Mouse (Mus musculus) neural tube, embryonic 13.5 days (tissue): ENCODE results near the gene Treml2. TPM values are rescaled to one million over a fixed set of nuclear protein-coding genes. Genes with fewer than 3 reads are reported as not detected.
A peak's percentile ranks its signal among the peaks of the same experiment; 100 is the strongest.

ENCODE experiments used
- ATAC-seq: fragments of 200-750 bp; cut with Nextera tagmentation; 2 replicates; pipeline ENCODE4 v1.8.0; 2017; ENCODE audit warnings: low read depth, mild to moderate bottlenecking, moderate TSS enrichment, moderate library complexity
- H3K27ac ChIP-seq: fragments of 300-500 bp; sonication (generic); replicated peaks from 2 replicates; pipeline ENCODE4 v1.5.1; 2015; ENCODE audit warnings: moderate library complexity, mild to moderate bottlenecking, inconsistent platforms
- H3K27me3 ChIP-seq: fragments of 300-500 bp; sonication (generic); 2 replicates; pipeline ENCODE4 v1.6.1; 2015; ENCODE audit warnings: mild to moderate bottlenecking, inconsistent platforms
- H3K36me3 ChIP-seq: fragments of 300-500 bp; sonication (generic); 2 replicates; pipeline ENCODE4 v1.6.1; 2015; ENCODE audit warnings: mild to moderate bottlenecking, inconsistent platforms
- H3K4me1 ChIP-seq: fragments of 300-500 bp; sonication (generic); replicated peaks from 2 replicates; pipeline ENCODE4 v1.6.1; 2015; ENCODE audit warnings: inconsistent platforms
- H3K4me2 ChIP-seq: fragments of 300-500 bp; sonication (generic); 2 replicates; pipeline ENCODE4 v1.6.1; 2015; ENCODE audit warnings: inconsistent platforms, mild to moderate bottlenecking, moderate library complexity
- H3K4me3 ChIP-seq: fragments of 300-500 bp; sonication (generic); 2 replicates; pipeline ENCODE4 v1.5.1; 2015; ENCODE audit warnings: mild to moderate bottlenecking, inconsistent platforms
- H3K9ac ChIP-seq: fragments of 300-500 bp; sonication (generic); 2 replicates; pipeline ENCODE4 v1.6.1; 2015; ENCODE audit warnings: moderate library complexity, mild to moderate bottlenecking, inconsistent platforms
- H3K9me3 ChIP-seq: fragments of 300-500 bp; sonication (generic); 2 replicates; pipeline ENCODE4 v1.6.1; 2016; ENCODE audit warnings: inconsistent platforms
- WGBS: fragments of 180-500 bp; shearing (Covaris S2); methylation state at CpG from one replicate; pipeline ENCODE4 v1.1.7; 2015; 5-methylcytosine and 5-hydroxymethylcytosine counted together
- polyA plus RNA-seq: library from polyadenylated mRNA; unstranded; fragments of >200 nt; fragmentation: Nextera tagmentation; extraction: Ambion mirVana; gene quantifications from 2 replicates; pipeline ENCODE4 v1.2.1, GENCODE M21; 2015

Treml2 gene
- polyA plus RNA-seq, 1 experiment from 2014 or later: not detected

DNA sequence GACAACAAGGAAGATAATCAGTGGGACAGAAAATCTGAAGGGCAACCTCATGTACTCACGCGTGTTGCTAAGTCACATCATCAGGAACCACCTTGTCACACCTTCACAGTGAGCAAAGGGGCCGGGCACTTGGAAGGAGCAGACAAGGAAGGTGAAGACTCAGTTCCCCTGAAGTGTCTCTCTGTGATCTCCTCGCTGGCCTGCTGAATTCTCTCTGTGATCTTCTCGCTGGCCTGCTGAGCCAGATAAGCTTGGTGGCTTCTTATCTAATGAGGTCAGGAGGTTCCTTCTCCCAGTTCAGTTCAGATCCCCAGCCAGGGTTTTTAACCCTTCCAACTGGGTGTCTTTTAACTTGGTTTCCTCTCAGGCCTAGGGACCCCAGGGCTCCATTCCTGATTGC lies 27.1 kb upstream of the Treml2 start:
- Histone ChIP-seq H3K9me3 (no peaks in the 10 kb centered on the region), H3K27me3 (no peaks in the 10 kb centered on the region), H3K27ac (no peak overlapping the region), H3K4me1 (no peaks in the 10 kb centered on the region), H3K4me2 (no peak overlapping the region), H3K9ac (no peak overlapping the region), H3K4me3 (no peak overlapping the region), H3K36me3 (no peaks in the 10 kb centered on the region)
- WGBS: 74% methylated on average over 5 of the region's 5 CpGs
- ATAC-seq: no peak

DNA sequence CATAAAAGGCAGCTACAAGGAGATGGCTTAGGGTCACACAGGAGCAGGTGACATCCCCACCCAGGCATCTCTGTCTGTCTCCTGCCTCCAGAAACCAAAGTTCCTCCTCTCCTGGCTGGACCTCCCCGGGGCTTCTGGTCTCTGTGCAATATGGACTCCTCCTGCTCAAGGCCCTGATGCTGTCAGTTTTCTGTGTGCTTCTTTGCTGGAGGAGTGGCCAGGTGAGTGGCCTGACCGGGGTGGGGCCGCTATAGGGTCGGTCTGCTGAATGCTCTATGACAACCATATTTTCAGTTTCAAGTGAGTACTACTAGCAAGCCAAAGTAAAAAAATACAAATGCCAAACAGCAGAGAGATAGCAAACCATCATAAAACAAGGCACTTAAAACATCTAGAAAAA lies 26.7 kb upstream of the Treml2 start:
- WGBS: 94% methylated on average over 4 of the region's 4 CpGs
- H3K9ac ChIP-seq: no peak overlapping the region
- H3K4me2 ChIP-seq: no peak overlapping the region
- H3K4me1 ChIP-seq: no peaks in the 10 kb centered on the region
- no peaks in the 10 kb centered on the region for H3K36me3 ChIP-seq
- no peak overlapping the region for H3K27ac ChIP-seq
- H3K27me3 ChIP-seq: no peaks in the 10 kb centered on the region
- ATAC-seq: no peak
- no peaks in the 10 kb centered on the region for H3K9me3 ChIP-seq
- H3K4me3 ChIP-seq: no peak overlapping the region

DNA sequence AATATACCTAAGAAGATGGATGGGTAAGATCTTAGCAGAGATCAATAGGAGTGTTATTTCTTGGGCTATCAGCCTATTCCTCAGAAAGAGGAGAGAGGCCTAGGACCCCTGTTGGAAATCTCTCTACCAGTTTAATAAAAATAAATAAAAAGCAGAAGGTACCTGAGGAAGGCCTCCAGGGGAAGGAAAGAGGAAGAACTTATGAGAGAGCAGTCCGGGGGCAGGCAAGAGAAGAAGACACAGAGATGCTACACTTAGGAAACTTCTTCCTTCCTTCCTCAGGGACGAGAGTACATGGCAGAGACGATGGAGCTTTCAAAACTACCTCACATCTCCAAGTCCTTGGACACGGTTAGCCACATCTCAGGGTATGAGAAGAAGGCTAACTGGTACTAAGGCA lies 25.2 kb upstream of the Treml2 start:
- Histone ChIP-seq H3K9me3 (no peaks in the 10 kb centered on the region), H3K27me3 (no peaks in the 10 kb centered on the region), H3K4me2 (no peak overlapping the region), H3K4me1 (no peaks in the 10 kb centered on the region), H3K4me3 (no peak overlapping the region), H3K27ac (no peak overlapping the region), H3K9ac (no peak overlapping the region), H3K36me3 (no peaks in the 10 kb centered on the region)
- ATAC-seq: no peak
- 88% methylated on average over 4 of the region's 4 CpGs for WGBS

DNA sequence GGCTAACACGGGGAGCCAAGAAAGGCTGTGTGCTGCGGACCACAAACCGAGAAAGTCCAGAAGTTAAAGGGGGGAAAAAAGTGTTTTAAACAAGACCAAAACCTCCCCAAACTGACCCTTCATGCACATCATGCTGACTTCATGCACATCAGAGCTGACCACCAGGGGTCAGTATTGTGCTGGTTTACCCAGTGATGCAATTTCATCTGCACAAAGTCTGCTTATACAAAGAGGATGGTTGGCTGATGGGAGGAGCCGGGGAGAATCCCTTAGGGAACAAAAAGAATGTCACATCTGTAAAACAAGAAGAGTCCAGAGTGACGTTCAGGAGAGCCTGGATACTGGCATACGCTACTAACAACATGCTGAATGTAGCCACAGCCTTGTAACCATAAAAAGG lies 24.4 kb upstream of the Treml2 start:
- Histone ChIP-seq H3K4me1 (no peaks in the 10 kb centered on the region), H3K36me3 (no peaks in the 10 kb centered on the region), H3K4me2 (no peak overlapping the region), H3K4me3 (no peak overlapping the region), H3K27ac (no peak overlapping the region), H3K9me3 (no peaks in the 10 kb centered on the region), H3K9ac (no peak overlapping the region), H3K27me3 (no peaks in the 10 kb centered on the region)
- 28% methylated on average over 6 of the region's 6 CpGs for WGBS
- ATAC-seq: no peak

DNA sequence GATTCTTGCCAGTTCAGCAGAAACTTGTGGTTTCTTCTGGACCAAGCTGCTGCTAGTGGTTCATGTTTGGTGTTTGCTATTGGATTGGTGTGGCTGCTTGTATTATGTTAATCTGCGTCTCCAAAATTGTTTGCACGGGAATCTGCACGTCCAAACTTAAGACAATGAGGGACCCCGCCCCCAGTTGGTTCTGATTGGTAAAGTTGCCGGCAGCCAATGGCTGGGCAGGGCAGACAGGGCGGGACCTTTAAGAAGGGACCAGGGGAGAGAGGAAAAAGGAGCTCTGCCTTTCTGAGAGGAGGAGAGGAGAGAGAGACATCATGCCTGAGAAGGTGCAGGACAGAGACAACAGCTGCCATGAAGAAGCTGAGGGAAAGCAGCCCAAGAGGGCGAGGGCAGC lies 23.6 kb upstream of the Treml2 start:
- Histone ChIP-seq H3K4me3 (no peak overlapping the region), H3K36me3 (no peaks in the 10 kb centered on the region), H3K9me3 (no peaks in the 10 kb centered on the region), H3K4me1 (no peaks in the 10 kb centered on the region), H3K27ac (no peak overlapping the region), H3K4me2 (no peak overlapping the region), H3K27me3 (no peaks in the 10 kb centered on the region), H3K9ac (no peak overlapping the region)
- ATAC-seq: no peak
- 56% methylated on average over 7 of the region's 7 CpGs for WGBS

DNA sequence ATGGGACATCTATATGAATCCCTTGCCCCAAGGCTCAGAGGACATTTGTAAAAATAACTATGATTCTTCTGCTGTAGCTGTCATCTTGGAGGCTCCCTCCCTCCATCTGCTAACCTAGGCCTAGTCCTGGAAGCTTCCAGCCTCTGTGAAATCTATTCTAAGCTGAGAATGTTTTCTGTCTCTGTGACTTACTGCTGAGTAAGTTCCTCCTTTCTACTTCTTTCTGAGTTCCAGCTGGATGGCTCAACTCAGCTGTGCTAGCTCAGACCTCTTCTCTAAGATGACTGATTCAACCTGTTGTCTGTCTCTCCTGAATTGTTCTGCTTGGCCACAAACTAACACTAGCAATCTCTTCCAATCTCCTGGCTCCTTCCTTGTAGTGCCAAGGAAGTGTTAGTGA lies 20.9 kb upstream of the Treml2 start:
- Histone ChIP-seq H3K9ac (no peak overlapping the region), H3K4me2 (no peak overlapping the region), H3K4me3 (no peak overlapping the region), H3K27ac (no peak overlapping the region), H3K27me3 (no peaks in the 10 kb centered on the region), H3K4me1 (peaks cover 8% of the 10 kb centered on the region), H3K9me3 (no peaks in the 10 kb centered on the region), H3K36me3 (no peaks in the 10 kb centered on the region)
- no peak for ATAC-seq

DNA sequence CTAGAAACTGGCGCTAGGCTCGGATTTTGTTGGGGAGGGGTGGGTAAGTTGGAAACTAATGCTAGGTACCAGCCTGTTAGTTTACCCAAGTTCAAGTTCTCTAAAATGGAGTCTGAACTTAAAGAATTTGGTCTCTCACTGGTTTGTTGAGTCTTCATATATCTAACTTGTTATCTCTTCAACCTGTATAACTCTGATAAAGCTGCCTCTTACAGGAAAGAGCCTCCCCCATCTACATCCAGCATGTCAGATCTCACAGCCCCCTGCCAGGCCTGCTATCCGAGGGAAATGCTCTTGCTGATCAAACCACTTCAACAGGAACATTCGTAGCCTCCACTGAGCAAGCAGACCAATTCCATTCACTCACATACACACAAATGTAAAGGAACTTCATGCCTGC lies 20.3 kb upstream of the Treml2 start:
- no peak overlapping the region for H3K4me2 ChIP-seq
- ATAC-seq: no peak
- no peak overlapping the region for H3K4me3 ChIP-seq
- H3K27ac ChIP-seq: no peak overlapping the region
- H3K4me1 ChIP-seq: peaks cover 8% of the 10 kb centered on the region
- H3K9ac ChIP-seq: no peak overlapping the region
- 79% methylated on average over 4 of the region's 4 CpGs for WGBS
- no peaks in the 10 kb centered on the region for H3K27me3 ChIP-seq
- H3K9me3 ChIP-seq: no peaks in the 10 kb centered on the region
- H3K36me3 ChIP-seq: no peaks in the 10 kb centered on the region

DNA sequence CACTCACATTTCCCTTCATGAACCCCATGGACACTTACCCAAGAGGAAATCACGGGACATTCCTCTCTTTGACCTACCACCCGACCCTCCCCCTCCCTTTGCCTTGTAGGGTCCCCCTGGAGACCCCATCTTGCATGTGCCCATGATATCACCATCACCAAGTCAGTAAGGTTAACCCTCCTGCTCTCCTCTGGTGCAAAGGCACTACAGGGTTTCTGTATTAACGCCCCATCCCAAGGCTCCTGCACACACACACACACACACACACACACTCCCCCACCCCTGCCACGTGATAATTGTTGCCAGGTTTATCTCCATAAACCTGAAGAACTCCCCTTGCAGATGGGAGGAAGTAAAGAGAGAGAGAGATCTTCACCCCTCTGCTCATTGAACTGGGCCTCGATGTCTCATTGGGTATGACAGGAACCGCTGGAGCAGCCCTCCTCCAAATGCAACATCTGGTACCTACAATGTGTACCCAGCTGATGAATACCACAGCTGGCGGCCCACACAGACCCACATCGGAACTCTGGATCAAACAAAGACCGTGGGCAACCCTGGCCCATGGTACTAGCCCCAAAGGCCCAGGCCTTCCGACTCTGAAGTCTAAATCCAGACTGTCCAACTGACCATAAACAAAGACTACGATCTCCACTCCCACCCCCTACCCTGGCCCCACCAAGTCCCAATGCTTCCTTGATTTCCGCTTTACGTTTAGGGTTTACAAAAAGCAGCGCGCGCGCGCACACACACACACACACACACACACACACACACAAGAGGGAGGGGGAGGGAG lies 18.2 kb upstream of the Treml2 start:
- Histone ChIP-seq H3K9ac (peak overlapping the region; percentile 45; the same call in 1 of the 2 replicates), H3K4me2 (peak overlapping the region; percentile 48), H3K27ac (no peak overlapping the region), H3K36me3 (no peaks in the 10 kb centered on the region), H3K9me3 (no peaks in the 10 kb centered on the region), H3K4me3 (peak overlapping the region; percentile 26), H3K27me3 (no peaks in the 10 kb centered on the region), H3K4me1 (peaks cover 8% of the 10 kb centered on the region)
- peak; percentile 47; the same call in 1 of the 2 replicates for ATAC-seq
- WGBS: 34% methylated on average over 18 of the region's 18 CpGs

DNA sequence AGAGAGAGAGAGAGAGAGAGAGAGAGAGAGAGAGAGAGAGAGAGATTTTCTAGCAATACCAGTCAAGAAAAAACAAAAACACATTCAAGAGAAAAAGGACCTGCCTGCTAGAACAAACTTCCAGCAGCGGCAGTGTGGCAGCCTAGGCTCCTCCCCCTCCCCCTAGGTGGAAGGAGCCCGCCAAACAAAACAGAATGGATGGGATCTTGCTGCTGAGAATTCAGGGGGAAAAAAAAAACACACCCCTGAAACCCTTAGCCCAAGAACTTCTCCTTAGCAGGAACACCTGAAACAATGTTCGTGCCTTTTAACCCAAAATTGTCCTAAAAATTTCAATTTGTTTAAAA lies 17.6 kb upstream of the Treml2 start:
- ATAC-seq: no peak
- Histone ChIP-seq H3K27ac (no peak overlapping the region), H3K9ac (peak overlapping the region; percentile 45; the same call in 1 of the 2 replicates), H3K4me1 (peaks cover 8% of the 10 kb centered on the region), H3K36me3 (no peaks in the 10 kb centered on the region), H3K4me2 (peak overlapping the region; percentile 48), H3K9me3 (no peaks in the 10 kb centered on the region), H3K4me3 (peak overlapping the region; percentile 26), H3K27me3 (no peaks in the 10 kb centered on the region)
- 4% methylated on average over 3 of the region's 3 CpGs for WGBS

DNA sequence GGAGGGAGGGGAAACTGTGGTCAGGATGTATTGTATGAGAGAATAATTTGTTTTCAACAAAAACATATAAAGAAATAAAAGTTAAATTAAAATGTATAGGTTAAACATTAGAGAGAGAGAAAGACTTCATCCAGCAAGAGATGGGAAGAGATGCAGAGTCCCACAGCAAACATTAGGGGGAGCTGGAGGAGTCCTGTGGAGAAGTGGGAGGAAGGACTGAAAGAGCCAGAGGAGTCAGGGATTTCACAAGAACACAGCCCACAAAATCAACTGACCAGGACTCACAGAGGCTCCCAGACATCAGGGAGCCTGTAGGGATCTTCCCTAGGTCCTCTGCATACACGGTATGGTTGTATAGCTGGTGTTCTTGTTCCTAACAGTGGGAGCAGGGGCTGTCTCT lies 12.5 kb upstream of the Treml2 start:
- H3K36me3 ChIP-seq: no peaks in the 10 kb centered on the region
- H3K9ac ChIP-seq: no peak overlapping the region
- H3K4me2 ChIP-seq: no peak overlapping the region
- no peaks in the 10 kb centered on the region for H3K4me1 ChIP-seq
- H3K27ac ChIP-seq: no peak overlapping the region
- H3K9me3 ChIP-seq: peaks cover 4% of the 10 kb centered on the region; the same call in 1 of the 2 replicates
- H3K27me3 ChIP-seq: no peaks in the 10 kb centered on the region
- WGBS: 71% methylated on average over 1 of the region's 1 CpGs
- ATAC-seq: no peak
- H3K4me3 ChIP-seq: no peak overlapping the region

DNA sequence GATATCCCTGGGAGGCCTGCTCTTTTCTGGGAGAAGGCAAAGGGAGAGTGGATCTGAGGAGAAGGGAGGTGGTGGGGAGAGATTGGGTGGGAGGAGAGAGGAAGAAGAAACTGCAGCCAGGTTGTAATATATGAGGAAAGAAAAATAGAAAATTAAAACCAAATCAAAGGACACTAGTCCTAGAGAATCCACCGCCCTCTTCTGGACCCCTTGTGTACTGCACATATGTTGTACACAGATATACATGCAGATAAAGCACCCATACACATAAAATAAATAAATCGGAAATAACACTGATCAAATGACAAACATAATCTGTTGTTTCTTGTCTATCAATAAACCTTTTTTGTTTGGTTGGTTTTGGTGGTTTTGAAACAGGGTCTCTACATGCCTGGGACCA lies 12.0 kb upstream of the Treml2 start:
- ATAC-seq: no peak
- no peak overlapping the region for H3K4me2 ChIP-seq
- no peak overlapping the region for H3K4me3 ChIP-seq
- H3K4me1 ChIP-seq: no peaks in the 10 kb centered on the region
- no peak overlapping the region for H3K27ac ChIP-seq
- H3K9ac ChIP-seq: no peak overlapping the region
- H3K9me3 ChIP-seq: peaks cover 4% of the 10 kb centered on the region; the same call in 1 of the 2 replicates
- no peaks in the 10 kb centered on the region for H3K27me3 ChIP-seq
- no peaks in the 10 kb centered on the region for H3K36me3 ChIP-seq
- WGBS: 60% methylated on average over 2 of the region's 2 CpGs

DNA sequence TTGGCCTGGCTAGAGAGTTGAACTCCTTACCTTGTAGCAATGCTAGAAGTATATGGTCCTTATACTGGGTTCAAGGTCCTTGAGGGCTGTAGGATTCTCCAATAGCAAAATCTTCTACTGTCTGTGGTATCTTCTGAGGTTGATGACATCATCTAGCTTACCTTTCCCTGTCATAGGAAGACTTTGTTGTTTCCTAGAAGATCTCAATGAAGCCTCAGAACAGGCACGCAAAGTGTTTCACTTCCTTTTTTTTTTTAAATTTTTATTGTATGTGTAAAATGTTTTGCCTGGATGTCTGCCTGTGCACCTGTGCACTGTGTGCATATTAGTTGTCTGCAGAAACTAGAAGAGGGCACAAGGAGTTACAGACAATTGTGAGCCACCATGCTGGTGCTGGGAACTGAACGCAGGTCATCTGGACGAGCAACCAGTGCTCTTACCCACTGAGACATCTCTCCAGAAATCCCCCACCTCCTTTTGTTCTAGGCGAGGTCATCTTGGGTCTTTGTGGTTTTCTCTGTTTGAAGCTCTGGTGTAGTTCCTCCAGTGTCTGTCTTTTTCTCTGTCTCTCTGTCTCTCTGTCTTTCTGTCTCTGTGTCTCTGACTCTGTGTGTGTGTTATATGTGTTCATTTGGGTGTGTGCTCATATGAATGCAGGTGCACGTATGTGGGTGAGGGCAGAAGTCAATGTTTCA lies 5.7 kb upstream of the Treml2 start:
- no peaks in the 10 kb centered on the region for H3K36me3 ChIP-seq
- no peak overlapping the region for H3K4me3 ChIP-seq
- H3K9me3 ChIP-seq: peaks cover 4% of the 10 kb centered on the region; the same call in 1 of the 2 replicates
- H3K4me2 ChIP-seq: no peak overlapping the region
- H3K27ac ChIP-seq: no peak overlapping the region
- H3K4me1 ChIP-seq: no peaks in the 10 kb centered on the region
- no peak overlapping the region for H3K9ac ChIP-seq
- ATAC-seq: no peak
- no peaks in the 10 kb centered on the region for H3K27me3 ChIP-seq
- 82% methylated on average over 5 of the region's 5 CpGs for WGBS

DNA sequence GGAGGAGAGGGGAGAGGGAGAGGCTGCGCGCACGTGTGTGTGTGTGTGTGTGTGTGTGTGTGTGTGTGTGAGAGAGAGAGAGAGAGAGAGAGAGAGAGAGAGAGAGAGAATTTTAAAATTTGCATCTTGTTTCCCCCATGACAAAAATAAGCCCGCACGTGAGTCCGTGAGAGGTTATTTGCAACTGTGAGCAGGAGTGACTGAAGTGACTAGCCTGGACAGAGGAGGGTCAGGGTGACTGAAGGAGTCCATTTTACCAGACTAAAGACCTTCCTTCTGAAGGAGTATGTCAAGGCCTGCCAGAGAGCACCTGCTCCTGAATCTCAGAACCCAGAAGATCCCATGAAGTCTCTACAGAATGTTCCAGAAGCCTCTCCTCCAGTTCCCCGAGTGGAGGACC lies 458 bp downstream of the Treml2 start:
- Histone ChIP-seq H3K4me3 (no peak overlapping the region), H3K4me2 (no peak overlapping the region), H3K36me3 (no peaks in the 10 kb centered on the region), H3K9ac (no peak overlapping the region), H3K27ac (no peak overlapping the region), H3K9me3 (no peaks in the 10 kb centered on the region), H3K4me1 (no peaks in the 10 kb centered on the region), H3K27me3 (no peaks in the 10 kb centered on the region)
- no peak for ATAC-seq
- 63% methylated on average over 7 of the region's 7 CpGs for WGBS
